Mouse (Mus musculus): ENCODE measurements around the gene Tmtc1.

DNA sequence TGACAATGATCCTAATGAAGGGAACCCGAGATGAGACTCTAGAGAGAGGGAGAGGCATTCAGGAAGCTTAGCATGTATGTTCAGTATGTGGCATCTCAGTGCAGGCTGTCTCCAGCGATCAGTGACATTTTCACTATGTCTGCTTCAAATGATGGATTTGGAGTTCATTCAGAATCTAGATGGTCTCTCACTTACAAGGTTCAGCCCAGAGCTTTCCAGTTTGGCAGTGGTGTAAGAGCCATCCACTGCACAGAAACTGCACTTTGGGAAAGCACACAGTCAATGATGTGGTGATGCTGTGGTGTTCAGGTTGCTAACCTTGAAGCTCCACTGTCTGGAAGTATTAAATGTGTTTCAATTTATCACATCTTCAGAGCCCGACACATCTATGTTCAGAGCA, 1.9 kb upstream of the Tmtc1 start:
- no peak for TF ChIP-seq POLR2A (IDR thresholded peaks at IDR 0.05; ENCODE audit: low read depth, low read length)
- TF ChIP-seq CTCF (IDR thresholded peaks at IDR 0.05; ENCODE audit: borderline replicate concordance, insufficient read depth, low read length): no peak

Measured in embryonic fibroblast, embryonic 13.5 days (primary cell).